Mouse (Mus musculus) gastrocnemius, postnatal 10 days (tissue): Measurements from ENCODE around the gene Kank1. TPM values are rescaled to one million over a fixed set of nuclear protein-coding genes. Genes with fewer than 3 reads are reported as not detected.

ENCODE experiments used
- DNase-seq: peaks from one replicate; pipeline ENCODE4 v3.0.0; 2021; ENCODE audit warnings: mixed read lengths
- total RNA-seq, 2 experiments: library from RNA; stranded (reverse); gene quantifications; 2 replicates each; pipeline ENCODE4 v1.2.3; 2021

Gene Kank1
- total RNA-seq, 2 experiments from 2014 or later = 18.0 to 25.9 TPM

- DNase-seq = no peak
Observed at GRCm38 (mm10) chr19:25311626-25312025, 74.9 kb downstream of the Kank1 start.

- DNase-seq = no peak
Observed at GRCm38 (mm10) chr19:25315458-25315889, 78.7 kb downstream of the Kank1 start.

GRCm38 (mm10) chr19:25315993-25316392, 79.2 kb downstream of the Kank1 start:
- DNase-seq = no peak

- DNase-seq = peak; percentile 23
Observed at GRCm38 (mm10) chr19:25324265-25324664, 87.5 kb downstream of the Kank1 start.

GRCm38 (mm10) chr19:25325113-25326001, 88.6 kb downstream of the Kank1 start:
- no peak for DNase-seq

- no peak for DNase-seq
Observed at GRCm38 (mm10) chr19:25326002-25326300, 89.2 kb downstream of the Kank1 start.

- DNase-seq = no peak
Observed at GRCm38 (mm10) chr19:25327633-25328032, 90.9 kb downstream of the Kank1 start.

GRCm38 (mm10) chr19:25334360-25334759, 97.6 kb downstream of the Kank1 start:
- DNase-seq = peak; percentile 69

- no peak for DNase-seq
Observed at GRCm38 (mm10) chr19:25336731-25337130, 100.0 kb downstream of the Kank1 start.

- no peak for DNase-seq
Observed at GRCm38 (mm10) chr19:25340630-25341620, 104.2 kb downstream of the Kank1 start.

GRCm38 (mm10) chr19:25342026-25342425, 105.3 kb downstream of the Kank1 start:
- no peak for DNase-seq

- DNase-seq = peak; percentile 23
Observed at GRCm38 (mm10) chr19:25343657-25344322, 107.0 kb downstream of the Kank1 start.

GRCm38 (mm10) chr19:25344371-25344770, 107.6 kb downstream of the Kank1 start:
- DNase-seq = no peak

- no peak for DNase-seq
Observed at GRCm38 (mm10) chr19:25345972-25346371, 109.2 kb downstream of the Kank1 start.

- no peak for DNase-seq
Observed at GRCm38 (mm10) chr19:25347515-25347914, 110.7 kb downstream of the Kank1 start.

- no peak for DNase-seq
Observed at GRCm38 (mm10) chr19:25351257-25351955, 114.6 kb downstream of the Kank1 start.

GRCm38 (mm10) chr19:25357094-25357493, 120.3 kb downstream of the Kank1 start:
- no peak for DNase-seq

- DNase-seq = no peak
Observed at GRCm38 (mm10) chr19:25358486-25359120, 121.8 kb downstream of the Kank1 start.

GRCm38 (mm10) chr19:25360571-25361029, 123.8 kb downstream of the Kank1 start:
- no peak for DNase-seq

- DNase-seq = no peak
Observed at GRCm38 (mm10) chr19:25361956-25362355, 125.2 kb downstream of the Kank1 start.

- no peak for DNase-seq
Observed at GRCm38 (mm10) chr19:25365698-25366097, 128.9 kb downstream of the Kank1 start.
